Mouse (Mus musculus) heart, adult 11 months (tissue): ENCODE data around the gene Nf1.

Experiments used
- DNase-seq: peaks from one replicate; pipeline ENCODE4 v3.0.0; 2022

Nf1 gene

DNA sequence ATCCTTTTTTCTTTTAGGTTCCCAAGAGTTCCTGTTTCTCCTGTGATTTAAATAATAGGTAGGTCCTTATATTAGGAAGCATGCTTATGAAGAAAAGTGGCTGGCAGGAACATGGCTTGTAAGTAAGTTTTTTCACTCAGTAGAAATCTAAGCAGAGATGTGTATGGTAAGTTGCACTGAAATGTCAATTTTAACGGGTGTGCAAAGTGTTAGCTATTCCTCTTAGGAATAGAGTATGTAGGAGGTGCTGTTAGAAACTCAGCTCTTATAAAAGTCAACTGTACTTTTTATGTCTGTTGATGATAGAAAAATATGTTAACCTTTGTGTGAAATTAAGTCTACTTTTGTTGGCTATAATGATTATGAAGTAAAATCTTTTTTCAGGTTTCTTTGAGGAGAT, 128.6 kb downstream of the Nf1 start:
- no peak for DNase-seq

DNA sequence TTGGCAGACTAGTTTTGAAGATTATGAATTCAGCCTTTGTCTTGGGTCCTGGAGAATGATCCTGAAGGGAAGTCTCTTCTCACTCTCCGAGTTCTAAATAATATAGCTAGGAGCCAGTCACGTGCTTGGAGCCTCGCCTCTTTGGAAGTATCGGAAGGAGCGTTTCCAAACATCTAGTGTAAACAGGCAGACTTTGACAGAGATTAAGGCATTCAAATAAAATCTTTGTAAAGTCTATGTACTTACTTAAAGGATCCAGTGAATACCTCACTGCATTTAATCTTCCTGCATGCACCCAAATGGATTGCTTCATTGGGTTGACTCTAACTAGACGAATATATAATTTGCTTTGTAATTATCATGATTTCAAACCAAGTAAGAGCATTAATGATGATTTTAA, 143.9 kb downstream of the Nf1 start:
- no peak for DNase-seq

DNA sequence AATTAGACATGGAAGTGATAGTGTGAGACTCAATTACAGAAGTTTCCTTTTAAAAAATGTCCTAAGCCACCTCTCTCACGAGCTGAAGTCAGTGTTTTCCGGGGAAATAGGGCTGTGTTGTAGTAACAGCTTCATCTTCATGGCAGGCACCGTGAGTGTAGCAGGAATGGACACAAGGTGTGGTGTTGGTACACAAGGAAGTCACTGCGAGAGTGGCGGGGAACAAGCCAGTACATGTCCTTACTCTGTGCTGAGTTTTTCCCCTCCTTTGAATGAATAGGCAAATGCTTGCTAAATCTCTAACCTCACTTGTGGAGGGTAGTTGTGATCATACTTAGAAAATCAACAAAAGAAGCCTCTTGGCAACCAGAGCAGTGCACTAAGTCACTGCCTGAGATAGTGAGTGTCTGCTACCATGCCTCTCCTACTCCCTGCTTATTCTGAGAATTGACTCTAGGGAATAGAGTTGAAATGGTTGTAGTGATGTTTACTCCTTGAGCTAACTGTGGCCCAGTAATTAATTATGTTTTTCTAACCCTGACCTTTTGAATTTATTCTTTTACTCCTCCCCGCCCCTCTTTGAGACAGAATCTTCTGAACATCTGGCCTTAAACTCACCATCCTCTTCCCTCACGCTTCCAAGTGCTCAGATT, 144.5 kb downstream of the Nf1 start:
- DNase-seq: no peak

DNA sequence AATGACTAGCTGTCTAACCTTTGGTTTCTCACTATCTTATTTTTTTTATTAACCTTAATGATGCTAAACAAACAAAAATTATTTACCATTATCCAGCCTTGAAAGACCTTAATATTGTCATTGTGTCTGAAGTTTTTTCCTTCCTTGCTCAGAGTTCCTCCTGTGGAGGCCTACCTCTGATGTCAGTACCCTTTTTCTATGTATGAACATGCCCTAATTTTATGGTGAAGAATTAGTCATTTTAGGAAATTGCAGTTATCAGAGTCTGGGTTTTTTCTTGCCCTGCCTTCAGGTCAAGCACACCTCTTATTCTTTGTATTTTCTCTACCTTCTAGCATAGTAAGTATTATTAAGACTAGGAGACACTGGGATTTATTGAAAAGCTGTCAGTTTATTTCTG, 145.2 kb downstream of the Nf1 start:
- no peak for DNase-seq

DNA sequence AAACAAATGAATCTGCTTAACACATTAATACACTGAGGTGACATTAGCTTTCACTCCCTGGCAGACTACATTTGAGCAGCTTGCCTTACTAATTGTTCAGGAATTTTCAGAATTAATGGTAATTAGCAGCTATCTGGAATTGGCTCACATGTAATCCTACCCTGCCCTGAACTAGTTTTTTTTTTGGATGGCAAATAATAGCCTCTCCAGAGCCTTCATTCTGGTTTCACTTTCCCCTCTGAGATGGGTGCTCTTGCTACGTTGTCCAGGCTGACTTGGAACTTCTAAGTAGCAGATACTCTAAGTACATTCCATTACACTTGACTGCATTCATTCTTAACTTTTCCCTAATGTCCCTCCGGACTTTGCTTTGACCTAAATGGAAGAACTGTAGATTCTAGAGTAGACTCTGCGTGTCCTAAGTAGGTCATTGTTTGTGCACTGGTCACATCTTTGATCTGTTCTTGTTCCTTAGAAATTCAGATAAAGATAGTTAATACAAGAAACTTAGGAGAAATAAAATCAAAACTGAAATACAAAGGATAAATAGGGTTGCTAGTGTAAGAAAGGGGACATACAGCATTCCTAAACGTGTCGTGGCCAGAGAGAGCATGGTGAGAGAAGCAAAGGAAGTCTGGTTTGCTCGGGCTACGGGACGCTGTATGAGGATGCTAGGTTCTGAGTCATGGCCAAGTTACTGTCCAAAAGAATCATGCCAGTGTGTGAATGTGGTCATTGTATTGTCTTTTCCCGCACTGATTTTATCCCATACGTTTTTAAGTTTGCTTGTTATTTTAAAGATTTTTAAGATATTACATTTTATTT, 155.7 kb downstream of the Nf1 start:
- DNase-seq: no peak

DNA sequence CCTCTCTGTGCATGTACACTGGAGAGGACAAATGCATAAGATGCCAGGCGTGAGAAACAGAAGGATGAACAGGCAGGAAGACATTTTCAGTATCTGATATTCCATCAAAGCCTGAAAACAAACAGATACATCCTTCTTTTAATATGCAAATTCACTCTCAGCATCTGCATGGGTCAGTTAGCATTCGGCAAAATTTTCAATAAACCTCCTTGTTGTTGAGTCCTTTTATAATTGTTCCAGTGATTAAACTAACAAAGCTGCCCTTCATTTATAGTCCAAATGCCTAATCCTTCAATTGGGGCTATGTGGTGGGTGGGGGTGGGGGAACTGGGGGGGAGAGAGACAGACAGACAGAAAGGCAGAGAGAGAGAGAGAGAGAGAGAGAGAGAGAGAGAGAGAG, 163.4 kb downstream of the Nf1 start:
- DNase-seq: no peak

DNA sequence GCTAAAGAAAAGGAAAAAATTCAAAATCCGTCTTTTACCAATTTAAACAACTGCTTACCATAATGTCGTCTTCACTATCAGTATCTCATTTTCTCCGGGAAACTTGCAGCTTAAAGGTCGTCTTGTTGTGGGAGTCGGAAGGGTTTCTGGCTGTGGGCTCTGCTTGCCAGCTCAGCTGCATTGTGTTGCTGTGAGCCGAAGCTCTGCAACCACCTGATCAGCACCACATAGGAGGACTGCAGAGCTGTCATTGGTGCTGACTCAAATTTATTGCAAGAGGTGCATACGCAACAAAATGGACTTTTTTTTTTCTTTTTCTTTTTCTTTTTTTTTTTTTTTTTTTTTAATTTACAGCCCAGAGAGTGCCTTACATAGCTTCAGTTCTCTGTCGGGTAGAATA, 164.4 kb downstream of the Nf1 start, which contains the start of gene Omg:
Omg (minus strand) TSS at position 240 of the 400 bp plus-strand sequence.
- no peak for DNase-seq

DNA sequence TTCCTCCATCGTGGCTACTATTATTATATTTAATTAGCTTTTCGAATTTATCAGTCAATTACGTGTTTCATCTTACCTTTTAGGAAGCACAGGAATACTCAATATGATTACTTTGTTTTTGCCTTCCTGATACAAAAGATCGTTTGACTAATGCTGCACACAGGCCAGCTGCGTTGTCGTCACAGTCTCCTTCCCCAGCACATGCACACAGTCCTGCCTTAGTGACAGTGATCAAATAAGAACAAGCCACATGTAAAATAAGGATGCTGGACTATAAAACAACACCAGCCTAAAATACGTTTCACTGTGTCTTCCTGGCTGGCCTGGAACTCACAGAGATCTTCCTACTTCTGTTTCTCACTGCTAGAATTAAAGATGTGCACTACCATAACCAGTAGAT, 165.0 kb downstream of the Nf1 start:
- DNase-seq: no peak

DNA sequence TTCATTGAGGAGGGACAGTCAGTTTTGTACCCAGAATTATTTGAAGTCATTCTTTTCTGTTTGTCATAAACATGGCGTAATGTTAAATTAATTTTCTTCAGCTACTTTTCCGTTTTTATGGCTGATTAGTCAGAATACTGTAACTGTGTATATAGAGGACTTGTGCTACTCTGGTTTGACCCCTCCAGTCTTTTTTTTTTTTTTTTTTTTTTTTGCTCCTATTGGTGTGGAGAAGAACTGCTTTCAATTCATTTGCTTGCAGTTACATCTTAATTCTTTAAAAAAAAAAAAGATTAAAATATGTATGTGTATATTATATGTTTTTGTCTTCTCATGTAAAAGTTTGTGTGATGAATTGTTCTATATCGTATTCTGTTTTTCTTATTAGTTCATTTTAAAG, 172.5 kb downstream of the Nf1 start:
- no peak for DNase-seq

DNA sequence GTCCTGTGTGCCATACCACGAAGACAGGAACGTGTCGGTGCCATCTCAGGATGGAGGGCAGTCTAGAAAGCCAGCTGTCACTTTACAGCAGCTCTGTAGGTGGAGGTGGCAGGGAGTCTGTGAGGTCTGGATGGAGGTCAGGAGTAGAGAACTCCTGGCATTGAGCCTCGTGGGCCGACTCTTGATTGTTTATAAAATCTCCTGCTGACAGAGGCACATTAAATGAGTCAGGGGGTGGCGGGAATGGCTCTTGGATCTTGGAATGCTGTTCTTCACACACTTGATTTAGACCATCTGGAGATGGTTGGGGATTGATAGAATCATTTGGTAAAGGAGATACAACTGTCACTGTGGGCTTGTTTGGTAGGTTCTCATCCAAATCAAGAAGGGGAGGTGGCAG, 175.8 kb downstream of the Nf1 start:
- DNase-seq: no peak

DNA sequence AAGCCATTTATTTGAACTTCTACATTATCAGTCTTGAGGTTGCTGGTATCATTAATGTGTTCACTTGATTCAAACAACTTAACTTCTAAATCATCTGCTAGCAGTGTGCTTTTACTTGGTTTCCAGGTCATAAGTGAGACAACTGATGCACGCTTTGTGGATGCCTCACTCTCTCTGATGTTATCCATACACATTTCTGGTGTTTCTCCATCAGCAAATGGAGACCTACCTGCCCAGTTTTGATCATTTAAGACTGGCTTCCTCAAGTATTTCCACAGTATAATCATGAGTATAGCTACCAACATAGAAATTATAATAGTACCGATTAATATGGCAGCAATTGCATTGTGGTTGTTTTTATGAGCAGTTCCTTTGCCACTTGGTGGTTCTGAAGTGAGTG, 176.3 kb downstream of the Nf1 start:
- no peak for DNase-seq

DNA sequence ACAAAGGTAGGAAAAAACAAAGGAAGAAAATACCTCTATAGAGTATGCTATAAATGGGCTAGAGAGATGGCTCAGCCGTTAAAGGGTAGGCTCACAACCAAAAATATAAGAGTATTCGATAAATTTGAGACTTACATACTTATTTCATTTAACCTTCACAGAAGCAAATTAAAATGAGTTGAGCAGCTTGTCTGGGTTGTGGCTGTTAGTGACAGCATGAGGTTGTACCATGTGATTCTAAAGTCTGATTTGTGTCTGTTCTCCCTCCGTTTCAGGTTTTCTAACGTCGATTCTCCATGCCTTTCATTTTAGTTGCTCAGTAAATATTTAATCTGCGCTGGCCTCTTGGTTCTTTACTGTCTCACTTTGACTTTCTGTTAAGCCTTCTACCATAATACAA, 179.8 kb downstream of the Nf1 start:
- no peak for DNase-seq

DNA sequence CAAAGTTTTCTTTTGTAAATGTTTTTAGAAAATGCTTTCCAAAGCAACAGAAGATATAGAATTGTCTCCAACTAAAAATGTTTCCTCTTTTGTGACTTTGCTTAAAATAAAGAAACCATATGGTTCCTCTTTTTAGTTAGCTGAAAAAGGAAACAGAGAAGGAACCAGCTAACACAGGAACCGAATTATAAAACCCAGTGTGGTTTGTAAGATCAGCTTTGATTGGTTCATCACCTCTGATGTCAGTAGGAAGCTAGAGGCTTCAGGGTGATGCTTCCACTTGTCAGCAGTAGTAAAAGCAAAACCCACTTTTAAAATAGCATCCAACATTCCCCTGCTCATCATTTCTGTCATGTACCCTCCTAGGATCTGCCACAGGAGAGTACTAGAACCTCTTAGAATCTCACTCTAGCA, 180.4 kb downstream of the Nf1 start:
- DNase-seq: peak; percentile 88

DNA sequence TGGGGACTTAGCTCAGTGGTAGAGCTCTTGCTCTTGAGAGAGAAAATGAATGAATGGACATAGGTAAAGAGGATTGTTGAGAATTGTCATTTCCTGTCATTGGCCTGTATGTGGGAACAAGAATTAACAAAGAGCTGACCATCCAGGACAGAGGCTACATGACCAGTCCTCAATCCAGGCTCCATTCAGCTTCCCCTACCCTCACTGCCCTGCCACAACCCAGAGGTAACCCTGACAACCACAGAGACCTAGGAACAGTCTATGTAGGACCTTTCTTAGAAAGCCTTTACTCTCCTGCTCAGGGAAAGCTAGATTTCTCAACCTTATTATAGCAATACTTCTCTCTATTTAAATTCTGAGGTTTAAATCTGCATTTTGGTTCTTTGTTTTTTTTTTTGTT, 181.3 kb downstream of the Nf1 start:
- no peak for DNase-seq

DNA sequence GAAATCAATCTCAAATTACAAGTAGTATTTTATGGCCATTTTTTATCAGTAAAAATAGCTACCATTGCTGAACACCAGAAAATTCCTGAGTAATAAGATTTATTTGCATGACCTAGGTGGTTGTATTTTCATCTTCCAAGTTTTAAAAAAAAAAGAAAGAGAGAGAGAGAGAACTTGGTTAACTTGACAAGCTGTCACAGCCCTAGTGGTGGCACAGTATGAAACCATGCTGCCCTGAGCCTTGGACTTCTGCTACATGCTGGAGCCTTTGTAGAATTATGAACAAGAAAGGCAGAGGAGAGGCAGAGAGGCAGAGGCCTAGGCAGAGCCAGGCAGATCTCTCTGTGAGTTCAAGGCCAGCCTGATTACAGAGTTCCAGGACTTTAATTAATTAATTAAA, 182.4 kb downstream of the Nf1 start:
- DNase-seq: peak; percentile 83

DNA sequence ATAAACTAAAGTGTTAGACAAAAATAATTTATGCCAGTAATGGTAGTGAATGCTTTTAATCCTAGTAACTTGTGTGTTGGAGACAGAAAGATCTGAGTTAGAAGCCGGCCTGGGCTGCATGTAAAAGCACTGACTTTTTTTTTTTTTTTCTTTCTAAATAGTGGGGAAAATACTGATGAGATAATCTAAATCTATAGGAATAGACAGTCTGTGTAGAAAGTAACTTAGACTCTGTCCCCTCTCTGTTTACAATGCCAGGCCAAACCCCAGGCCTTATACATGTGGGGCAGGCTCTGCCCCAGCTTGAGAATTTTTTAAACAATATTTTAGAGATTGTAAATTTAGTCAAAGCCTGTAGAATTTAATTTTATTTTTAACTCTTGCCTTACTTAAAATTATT, 183.5 kb downstream of the Nf1 start:
- no peak for DNase-seq

DNA sequence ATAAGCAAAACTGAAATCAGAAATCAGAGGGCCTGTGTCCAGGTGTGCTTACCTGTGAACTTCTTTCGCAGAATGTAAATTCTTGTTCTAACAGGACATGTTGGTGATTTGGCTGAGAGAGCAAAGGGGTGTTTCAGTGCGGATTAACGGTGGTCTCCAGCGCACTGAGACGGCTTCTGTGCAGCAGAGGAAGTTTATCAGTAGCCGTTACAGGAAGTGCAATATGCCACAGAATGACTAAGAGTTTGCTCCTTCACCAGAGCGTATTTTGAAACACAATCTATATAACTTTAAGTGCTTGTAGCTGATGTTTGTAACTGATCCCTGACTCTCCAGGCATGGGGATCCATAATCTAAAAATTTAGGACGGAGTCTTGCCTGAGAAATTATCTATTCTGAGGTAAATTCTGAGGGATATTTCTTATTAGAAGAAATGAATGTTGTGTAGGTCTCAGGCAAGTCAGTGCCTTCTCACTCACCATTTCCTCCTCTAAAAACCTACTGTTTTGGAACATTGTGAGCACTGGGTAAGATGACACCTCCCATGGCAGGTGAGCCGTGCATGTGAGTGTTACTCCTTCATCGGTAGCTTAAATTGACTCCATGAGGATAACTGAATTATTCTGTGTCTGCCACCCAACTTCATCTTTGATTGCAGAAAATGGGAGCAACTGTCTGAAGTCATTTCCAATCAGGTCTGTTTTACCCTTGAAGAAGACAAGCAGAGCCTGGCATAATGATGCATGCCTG, 184.2 kb downstream of the Nf1 start, which contains the start of gene Evi2b:
Evi2b (minus strand) TSS at position 203 of the 750 bp plus-strand sequence.
- DNase-seq: peak; percentile 72

DNA sequence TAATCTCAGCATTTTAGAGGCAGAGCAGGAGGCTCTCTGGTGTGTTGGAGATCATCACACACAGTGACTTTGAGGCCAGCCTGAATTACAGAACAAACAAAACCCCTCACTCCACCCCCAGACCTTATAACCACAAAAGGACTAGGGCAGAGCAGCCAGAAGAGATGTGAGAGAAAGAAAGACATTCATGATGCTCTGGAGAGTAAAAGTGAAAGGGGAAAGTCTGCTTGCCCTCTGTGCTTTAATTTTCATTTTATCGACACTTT, 184.8 kb downstream of the Nf1 start:
- no peak for DNase-seq

DNA sequence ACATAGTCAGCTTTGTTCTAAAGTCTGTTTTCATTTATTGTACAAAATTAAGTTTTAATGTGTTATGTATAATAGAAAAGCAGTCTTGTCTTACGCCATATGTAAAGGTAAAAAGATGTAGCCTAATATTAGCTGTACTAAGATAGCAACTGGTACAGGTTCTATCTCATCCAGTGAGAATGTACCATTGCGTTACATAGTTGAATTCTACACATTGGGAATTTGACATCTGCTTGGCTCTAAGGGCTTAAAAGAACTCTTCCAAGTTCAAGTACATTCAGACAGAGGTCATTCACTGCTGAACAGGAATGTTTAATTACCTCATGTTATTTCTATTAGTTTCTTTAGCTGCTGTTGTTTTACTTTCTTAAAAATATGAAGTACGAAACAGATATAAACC, 187.1 kb downstream of the Nf1 start:
- DNase-seq: no peak

DNA sequence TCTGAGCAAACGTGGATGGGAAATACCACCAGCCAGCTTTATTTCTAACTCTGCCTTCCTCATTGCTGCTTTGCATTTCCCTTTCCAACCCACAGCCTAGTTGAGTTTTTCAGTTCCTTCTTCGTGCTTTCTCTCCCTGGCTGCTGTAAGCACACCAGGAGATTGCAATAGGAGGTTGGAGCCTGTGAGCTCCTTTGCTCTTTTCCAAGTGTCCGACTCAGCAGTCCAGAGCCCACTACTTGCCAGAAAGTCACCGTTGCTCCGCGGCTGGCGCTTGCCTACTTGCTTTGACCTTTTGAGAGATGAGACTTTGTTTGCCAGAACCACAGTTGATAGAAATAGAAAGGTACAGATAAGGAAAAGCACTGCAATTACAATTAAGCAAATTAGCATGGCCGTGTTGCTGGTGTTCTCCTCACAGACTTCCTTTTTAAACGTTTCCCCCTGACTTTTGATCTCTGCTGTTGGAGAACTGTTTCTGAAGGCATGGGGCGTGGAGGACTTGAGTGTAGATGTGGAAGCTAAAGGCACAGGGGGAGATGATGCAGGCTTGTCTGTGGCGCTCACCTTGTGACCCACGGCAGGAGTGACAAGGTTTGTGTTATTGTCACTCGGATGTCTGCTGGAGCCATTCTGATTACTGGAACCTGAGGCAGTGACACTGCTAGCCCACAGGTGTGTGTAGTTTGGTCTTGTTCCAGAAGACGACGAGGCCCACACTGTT, 187.7 kb downstream of the Nf1 start:
- DNase-seq: peak; percentile 96

DNA sequence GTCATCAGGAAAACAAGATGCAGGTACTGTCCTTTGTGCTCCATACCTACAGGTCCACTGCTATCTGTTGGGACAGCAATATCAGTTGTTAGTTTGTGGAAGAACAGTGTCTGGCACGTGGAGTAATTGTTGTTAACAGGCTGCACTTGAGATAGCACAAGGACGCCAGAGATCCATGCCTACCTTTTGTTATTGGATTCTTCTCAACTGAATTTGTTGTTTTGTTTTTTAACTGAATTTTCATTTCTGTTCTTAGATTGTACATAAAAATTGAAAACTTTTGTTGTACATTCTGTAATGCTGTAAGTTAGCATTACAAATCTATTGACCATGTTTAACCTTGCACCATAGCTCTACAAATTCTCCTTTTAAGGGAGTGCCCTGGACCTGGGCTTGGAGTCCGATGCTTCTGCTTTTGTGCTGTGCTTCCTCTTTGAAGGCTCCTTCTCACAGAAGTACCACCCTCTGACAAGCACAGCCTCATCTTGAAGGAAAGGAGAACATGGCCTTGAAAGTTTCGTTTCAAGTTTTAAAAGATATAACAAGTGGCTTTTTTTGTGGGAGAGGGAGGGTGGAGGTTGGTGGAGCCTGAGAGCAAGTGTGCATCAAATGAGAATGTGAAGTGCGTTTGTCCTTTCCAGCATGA, 188.4 kb downstream of the Nf1 start:
- peak; percentile 97 for DNase-seq

DNA sequence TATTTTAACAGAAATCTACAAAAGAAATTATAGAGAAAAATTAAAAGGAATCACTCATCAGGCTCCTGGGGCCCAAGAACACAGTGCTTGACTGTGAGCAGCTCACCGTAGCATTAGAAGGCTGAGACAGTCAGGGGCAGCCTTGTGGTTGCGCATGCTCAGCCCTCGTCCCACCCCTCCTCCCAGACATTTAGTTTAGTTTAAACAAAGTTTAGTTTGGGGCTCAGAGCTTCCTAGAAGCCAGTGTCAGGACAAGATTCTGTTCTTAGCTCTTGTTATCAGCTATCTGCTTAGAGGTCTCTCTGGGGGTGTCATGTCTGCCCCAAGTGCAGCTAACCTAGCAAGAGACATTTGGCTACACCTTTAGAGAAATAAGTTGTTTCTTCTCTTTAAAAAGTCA, 189.1 kb downstream of the Nf1 start:
- peak; percentile 76 for DNase-seq

DNA sequence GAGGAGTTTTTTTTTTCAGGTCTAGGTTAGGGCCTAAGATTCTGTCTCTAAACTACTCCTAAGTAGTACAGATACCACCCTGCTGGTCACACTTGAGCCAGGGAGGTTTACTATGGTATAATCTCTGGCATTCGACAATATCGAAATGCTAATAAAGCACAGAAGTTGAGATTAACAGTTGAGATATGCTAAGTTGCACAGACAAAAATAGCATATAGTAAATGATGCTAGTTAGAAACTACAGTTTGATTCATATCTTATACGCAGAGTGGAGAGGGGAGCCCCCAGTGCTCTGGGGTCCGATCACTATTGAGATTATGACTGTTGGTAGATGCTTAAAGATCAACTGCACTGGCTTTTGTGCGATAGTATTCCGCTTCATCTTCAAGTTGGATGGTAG, 189.7 kb downstream of the Nf1 start:
- DNase-seq: no peak
